Mouse (Mus musculus): ENCODE measurements around the gene Kif2a. TPM values are rescaled to one million over a fixed set of nuclear protein-coding genes. Genes with fewer than 3 reads are reported as not detected.
A peak's percentile ranks its signal among the peaks of the same experiment; 100 is the strongest.

The Kif2a gene
- total RNA-seq (2021): 100 to 1,000 TPM; 100 to 106 TPM
- long read RNA-seq, experiment 1, full-length matches to known transcripts: 14 of 34 reads
- long read RNA-seq, experiment 1, partial matches to known transcripts: 11 of 34 reads
- long read RNA-seq, experiment 1, other reads (novel, unspliced or antisense): 9 of 34 reads
- long read RNA-seq, experiment 2, transcript Kif2a-206 (21 exons, 2,570 nt): major isoform, 5 of 11 reads
- long read RNA-seq, experiment 2, partial matches to known transcripts: 0 of 11 reads
- long read RNA-seq, experiment 2, other reads (novel, unspliced or antisense): 6 of 11 reads

DNA sequence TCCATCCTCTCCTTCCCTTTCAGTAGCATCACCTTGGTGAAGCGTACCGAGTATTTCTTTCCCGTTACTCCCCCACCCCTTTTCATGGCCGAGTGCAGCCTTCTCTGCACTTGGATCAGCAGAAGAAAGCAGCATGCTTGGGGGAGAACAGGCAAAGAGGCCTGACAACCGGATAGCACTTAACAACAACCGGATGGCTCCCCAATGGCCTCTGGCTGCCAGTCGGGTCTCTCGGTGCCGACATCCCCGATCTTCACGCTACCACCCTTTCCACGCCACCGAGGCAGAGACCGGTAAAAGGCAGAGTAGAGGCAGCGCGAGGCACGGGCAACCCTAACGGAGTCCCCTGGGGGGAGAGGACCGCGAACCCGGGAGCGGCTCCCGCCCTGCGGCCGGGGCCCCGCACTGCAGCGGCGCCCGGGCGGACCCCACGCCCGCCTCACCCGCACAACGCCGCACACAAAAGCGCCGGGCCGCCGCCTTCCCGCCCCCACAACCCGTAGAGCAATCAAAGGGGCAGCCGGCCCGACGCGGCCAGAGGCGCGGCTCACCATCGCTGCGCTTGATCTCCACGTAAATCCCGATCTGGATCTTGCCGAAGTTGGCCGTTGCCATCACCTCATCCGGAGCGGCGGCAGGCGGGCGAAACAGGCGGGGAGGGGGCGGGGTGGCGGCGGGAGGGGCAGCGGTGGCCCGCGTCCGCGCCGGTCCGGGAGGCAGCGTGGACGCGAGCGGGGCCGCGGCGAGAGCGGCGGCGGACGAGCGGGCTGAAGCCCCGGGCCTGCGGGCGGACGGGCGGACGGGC is at the start of gene Kif2a:
Kif2a (minus strand) TSS at position 666 of the 805 bp plus-strand sequence.
- DNase-seq (ENCODE audit: low spot score in 2 of 2): peak; percentile 32 to 50

DNA sequence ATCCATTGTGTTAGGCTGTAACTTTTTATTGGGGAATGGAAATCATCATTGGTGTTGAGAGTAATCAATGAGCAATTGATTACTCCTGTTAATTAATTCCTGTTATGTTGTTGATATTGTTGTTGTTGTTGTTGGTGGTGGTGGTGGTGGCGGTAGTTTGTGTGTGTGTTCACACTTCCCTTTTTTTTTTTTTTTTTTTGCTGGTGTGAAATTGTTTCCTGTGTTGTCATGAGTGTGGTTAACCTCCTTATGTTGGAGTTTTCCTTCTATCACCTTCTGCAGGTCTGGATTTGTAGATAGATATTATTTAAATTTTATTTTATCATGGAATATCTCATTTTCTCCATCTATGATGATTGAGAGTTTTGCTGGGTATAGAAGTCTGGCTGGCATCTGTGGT is 47.1 kb upstream of the Kif2a start:
- DNase-seq (ENCODE audit: low spot score in 2 of 2): no peak

DNA sequence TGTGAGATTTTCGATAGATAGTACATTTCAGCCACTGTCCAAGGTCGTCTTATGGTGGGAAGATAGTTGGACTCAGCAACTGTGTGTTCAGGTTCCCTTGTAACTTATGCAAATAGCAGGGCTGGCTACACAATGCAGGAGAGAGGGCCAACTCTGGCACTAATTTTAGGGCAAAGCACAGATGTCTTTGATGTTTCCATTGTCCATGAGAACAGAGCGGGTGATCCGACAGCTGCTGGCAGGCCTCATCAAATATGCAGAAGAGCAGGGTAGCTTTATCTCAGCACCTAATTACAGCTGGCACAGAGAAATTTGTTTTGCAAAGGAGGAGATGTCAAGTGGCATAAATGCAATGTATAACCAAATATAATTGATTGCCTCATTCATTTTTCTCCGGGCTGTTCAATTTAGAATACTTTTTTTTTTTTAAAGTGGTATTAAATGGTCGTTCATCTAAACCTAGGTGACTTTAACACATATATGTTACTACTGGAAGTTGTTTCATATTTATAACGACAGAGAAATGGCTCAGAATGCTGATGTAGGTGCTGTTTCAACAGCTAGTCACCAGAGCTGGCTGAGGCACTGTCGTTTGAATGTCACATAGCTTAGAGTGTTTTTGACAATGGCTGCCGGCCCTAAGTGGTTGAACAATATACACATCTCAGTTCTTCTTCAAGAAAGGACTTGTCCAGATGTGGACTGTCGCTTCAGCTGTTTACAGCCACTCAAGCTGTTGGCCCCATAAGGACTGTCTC is 43.4 kb upstream of the Kif2a start:
- DNase-seq (ENCODE audit: low spot score in 2 of 2): no peak

DNA sequence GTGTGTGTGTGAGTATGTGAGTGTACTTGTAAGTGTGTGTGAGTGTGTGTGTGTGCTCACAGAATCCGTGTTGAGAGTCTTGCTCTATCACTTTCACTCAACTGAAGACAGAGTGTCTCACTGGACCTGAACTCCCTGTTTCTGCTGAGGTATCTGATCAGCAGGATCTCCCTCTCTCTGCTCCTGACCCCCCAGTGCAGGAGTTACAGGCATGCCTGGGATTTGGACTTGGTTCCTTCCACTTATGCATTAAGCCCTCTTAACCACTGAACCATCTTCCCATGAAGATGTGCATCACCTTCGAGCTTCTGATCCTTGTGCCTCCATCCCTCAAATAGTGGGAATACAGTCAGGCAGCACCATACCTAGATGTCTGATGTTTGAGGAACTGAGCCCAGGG is 42.3 kb upstream of the Kif2a start:
- DNase-seq (ENCODE audit: low spot score in 2 of 2): no peak

DNA sequence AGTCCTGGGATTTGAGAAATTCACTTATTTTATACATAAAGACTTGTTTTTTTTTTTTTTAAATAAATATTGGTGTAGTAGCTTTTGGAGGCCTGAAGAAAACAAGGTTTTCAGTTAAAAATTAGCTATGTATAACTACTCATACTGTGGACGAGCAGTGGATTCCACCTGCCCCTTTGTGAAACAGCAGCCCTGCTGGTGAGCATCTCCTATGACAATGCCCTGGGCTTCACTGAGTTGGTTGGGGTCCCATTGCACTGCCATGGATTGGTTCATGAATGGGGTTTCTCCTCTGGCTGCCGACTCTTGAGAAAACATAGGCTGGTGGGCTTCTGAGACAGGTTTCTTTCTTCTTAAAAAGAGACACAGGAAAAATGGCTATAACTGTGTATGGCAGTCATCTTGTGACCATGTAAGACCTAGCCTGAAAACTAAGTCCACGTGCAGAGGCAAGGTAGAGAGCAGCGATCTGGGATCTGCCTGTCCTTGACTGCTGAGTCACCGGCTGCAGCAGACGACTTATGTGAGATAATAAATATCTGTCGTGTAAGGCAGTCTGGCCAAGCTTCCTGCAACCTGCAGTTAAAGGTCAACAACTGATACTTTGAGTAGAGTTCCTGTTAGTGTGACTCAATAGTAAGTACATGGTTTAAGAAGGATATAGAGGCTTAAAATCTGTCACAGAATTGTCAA is 41.3 kb upstream of the Kif2a start:
- no peak for DNase-seq (ENCODE audit: low spot score in 2 of 2)

DNA sequence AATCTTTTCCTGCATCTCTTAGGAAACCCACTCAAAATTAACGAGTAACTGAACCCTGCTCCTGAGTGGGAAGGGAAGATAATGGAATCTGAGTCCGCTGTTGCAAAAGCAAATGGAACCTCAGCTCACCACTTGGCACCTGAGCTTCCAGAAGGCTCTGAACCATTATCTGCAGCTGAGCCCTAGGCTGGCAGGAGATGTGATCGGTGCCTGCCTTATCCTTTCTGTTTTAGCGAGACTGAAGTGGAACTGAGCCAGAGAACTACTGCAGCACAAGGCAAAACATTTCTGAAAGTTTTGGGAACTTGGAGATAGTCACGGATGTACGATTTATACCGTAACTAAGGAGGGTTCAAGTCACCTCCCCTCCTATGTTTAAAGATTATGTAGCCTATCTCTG is 38.2 kb upstream of the Kif2a start:
- DNase-seq (ENCODE audit: low spot score in 2 of 2): no peak

DNA sequence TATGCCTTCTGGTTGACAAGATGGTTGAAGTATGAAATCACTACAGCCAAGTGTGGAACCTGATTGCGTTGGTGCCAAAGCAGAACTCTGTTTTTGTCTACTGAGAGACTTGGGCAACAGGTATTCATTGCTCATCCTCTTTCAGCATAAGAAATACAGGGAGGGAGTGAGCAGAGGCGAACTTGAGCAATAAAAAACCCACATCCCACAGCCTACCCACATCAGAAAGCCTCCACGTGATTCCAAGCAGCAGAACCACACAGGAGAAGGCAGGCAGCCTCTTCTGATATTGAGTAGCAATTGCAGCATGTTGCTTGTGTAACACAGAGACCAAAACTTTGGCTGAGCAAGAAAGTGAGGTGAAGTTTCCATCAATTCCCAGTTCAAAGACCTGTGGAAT is 37.5 kb upstream of the Kif2a start:
- no peak for DNase-seq (ENCODE audit: low spot score in 2 of 2)

DNA sequence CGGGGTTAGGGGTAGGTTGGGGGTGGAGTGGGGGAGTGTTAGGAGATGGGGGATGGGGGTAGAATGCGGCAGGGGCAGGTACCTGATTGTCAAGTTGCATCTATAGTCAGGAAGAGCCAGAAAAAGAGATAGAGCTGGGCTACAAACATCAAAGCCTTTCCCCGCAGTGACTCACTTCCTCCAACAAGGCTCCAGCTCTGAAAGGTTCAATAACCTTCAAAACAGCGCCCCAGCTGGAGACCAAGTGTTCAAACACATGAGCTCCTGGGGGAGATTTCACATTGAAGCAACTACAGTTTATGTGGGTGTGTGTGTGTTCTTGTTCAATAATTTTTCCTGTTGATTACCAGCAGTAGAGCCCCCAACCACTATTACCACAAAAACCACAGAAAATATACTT is 34.4 kb upstream of the Kif2a start:
- DNase-seq (ENCODE audit: low spot score in 2 of 2): no peak

DNA sequence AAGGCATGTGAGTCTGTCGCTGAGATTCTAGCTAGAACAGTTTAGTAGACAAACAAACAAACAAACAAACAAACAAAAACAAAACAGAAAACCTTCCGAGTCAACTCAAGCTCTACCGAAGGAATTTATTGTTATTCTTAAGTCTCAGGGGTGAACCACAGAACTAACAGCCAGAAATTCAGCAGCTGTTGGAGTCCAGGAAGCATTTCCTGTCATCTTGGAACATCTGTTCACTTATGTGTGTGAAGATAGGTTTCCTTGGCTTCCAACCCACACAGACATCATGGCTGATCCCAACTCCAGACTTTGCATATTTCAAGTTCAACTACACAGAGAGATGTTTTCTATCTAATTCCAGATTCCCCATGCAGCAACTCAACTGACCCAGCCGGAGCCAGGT is 32.6 kb upstream of the Kif2a start:
- no peak for DNase-seq (ENCODE audit: low spot score in 2 of 2)

DNA sequence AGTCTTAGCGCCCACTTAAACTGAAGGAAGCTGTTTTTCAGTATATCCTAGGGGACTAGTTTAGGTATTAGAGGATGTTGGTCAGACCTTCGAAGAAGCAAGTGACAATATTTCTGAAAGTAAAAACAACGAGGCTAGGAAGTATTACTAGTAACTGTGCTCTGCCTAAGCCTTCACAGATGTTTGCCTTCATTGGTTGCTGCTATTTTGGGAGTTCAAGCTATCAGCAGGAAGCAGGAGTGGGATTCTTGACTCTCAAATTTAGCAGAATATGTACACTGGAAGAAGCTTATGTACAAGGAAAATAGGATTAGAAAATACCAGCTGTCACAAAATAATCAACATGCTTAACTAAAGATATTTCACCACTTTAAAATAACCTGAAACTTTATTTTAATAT is 29.4 kb upstream of the Kif2a start:
- DNase-seq (ENCODE audit: low spot score in 2 of 2): no peak

DNA sequence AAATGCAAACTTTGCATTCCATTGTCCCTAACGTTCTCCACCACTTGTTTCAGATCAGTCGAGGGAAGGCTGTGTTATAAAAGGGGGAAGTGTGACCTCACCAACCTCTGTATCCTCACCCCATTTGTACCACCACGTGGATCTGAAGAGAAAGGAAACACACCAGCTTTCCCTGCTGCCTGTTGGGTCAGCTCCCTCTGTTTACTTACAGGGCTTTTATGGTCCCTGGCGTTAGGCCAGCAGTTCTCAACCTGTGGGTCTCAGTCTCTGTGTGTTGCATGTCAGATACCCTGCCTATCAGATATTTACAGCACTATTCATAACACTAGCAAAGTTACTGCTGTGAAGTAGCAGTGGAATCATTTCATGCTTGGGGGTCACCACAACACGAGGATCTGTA is 22.3 kb upstream of the Kif2a start:
- DNase-seq (ENCODE audit: low spot score in 2 of 2): no peak

DNA sequence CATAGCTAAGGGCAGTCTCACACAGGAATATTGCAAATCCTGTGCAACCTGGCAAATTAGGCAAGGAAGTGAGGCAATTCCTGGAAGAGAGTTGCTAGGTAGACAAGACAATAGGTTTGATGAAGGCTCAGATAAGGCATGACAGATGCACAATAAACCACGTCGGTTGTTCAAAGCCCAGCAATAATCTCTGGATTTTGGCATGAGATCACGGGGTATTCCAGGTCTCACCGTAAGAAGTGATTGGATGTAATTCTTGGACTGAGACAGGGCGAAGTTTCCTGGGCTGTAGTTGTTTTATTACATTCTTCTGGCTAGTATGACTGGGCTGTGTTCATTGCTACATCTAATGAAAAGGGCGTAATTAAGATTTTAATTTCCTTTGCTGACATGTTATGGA is 20.6 kb upstream of the Kif2a start:
- DNase-seq (ENCODE audit: low spot score in 2 of 2): no peak

DNA sequence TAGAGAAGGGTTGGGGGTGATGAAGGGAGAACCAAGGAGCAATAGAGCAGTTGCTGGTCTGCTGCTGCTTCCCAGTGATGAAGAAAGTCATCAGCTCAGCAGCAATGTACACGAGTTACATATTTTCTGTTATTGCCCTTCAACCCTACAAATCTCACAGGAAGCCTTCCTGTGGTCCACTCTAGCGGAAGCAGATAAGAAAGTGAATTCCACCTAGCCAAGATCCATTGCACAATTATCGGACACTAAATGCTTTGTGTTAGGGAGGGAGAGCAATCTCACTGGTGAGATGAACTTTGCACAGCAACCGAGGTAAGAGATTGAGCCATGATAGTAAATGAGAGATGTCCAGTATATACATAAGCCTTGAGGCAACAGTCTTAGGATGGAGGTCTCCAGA is 17.6 kb upstream of the Kif2a start:
- no peak for DNase-seq (ENCODE audit: low spot score in 2 of 2)

DNA sequence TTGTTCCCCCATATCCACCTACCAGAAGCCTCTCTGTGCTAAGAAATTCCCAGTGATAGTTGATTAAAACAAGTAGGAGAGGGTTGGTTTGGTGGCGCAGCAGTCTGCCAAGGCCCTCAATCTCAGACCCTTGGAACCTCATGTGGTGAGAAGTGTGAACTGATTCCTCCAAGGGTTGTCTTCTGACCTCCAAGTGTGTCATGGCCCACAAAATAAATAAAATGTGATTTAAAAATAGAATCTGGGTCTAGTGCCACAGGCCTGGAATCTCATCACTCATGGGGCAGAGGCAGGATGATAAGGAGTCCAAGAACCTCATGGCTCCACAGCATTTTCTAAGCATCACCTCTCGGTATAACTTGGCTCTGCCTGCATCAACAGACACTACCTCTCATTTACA is 16.4 kb upstream of the Kif2a start:
- DNase-seq (ENCODE audit: low spot score in 2 of 2): no peak

DNA sequence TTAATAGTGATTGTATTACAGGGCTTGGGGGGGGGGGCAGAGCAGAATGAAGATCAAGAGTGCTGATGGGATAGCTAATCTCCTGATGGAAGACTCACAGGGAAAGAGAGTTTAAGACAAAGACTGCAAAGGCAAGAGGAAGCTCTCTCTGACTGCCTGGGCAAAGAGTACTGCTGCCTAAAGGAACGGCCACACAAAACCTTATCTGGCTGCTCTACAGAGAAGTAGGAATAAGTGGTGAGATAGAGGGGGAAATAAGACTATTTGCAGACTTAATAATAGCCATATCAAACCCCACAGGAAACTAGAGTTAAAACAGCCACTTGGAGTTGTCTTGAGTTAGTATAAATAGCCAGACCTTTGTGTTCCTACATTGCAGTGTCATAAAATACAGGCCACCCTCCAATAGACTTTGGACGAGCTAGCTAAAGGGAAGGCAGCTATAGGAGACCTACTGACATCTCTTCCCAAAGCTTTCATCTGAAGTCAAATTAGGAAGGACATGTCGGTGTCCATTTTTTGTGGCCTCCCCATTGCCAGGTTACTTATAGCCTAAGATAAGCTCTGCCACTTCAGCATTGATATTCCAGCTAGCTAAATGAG is 13.7 kb upstream of the Kif2a start:
- no peak for DNase-seq (ENCODE audit: low spot score in 2 of 2)

DNA sequence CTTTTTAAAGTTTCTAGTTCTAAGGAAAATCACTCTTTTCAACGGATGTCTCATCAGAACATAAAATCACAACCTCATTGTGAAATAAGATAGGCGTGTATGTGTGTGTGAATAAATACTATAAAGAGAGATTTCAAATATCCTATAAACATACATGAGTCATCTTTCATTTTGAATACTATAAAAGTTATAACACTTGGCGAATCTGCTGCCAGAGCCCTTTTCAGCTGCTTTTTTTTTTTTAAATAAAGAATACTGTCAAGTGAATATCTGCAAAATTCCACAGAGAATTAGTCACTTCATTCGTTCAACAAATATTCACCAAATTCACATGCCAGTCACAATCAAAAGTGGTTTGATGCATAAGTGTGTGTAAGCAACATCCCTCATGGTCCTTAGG is 13.2 kb upstream of the Kif2a start:
- DNase-seq (ENCODE audit: low spot score in 2 of 2): no peak

DNA sequence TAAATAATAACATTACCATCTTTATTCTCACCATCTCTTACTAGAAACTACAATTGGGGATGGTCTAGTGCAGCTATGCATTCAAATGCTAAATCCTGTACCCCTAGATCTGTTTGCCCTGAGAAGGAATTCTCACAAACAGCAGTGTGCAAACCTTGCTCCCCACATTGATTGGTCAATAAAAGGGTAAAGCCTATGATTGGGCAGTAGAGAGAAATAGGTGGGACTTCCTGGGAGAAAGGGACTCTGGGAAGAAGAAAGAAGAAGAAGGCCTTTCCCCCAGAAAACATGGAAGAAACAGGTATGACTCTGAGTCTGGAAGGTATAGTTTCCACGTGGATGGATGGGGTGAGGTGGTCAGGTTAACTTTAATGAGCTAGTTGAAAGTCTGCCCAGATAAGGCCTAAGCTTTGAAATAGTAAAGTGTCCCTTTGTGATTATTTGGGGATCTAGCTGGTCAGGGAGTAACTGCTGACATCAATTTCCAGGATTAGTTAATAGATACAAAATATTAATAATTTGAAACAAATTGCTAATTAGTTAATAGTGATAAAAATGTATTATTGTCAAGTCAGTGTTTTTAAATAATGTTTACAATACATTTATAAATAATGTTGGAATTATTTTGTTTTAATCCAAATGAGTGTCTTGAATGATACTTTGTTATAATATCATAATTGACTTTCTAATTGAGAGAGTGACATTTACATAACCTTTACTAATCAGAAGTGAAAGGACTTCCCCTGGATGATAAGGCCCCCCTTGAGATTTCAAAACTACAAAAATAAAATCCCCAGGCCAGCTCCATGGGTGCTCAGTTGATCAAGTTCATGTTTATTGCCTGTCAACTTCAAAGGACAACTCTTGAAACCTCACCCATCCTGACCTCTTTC is 12.3 kb upstream of the Kif2a start:
- DNase-seq (ENCODE audit: low spot score in 2 of 2): no peak

DNA sequence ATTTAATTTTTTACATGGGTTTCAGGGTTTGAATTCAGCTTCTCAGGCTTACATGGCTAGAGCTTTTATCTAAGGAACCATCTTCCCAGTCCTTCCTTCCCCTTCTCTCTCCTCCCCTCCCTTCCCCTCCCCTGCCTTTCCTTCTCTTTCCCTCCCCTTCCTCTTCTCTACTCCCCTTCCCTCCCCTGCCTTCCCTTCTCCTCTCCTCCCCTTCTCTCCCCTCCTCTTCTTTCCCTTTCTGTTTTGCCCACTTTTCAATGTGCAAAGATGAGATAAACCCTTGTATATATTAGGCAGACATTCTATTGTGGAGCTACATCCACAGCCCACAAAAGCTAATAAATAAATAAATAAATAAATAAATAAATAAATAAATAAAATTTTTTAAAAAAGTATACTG is 9.3 kb upstream of the Kif2a start:
- no peak for DNase-seq (ENCODE audit: low spot score in 2 of 2)

DNA sequence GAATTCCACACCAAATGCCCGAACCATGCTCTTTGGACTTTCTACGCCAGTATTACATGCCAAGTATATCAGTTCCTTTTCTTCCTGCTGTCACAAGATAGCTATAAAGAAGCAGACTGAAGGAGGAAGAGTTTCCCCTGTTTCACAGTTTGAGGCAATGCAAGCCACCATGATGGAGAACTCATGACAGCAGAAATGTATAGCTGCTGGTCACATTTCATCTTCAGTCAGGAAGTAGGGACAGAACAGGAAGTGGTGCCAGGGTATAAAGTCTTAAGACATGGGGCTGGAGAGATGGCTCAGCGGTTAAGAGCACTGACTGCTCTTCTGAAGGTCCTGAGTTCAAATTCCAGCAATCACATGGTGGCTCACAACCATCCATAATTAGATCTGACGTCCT is 5.3 kb upstream of the Kif2a start:
- no peak for DNase-seq (ENCODE audit: low spot score in 2 of 2)

DNA sequence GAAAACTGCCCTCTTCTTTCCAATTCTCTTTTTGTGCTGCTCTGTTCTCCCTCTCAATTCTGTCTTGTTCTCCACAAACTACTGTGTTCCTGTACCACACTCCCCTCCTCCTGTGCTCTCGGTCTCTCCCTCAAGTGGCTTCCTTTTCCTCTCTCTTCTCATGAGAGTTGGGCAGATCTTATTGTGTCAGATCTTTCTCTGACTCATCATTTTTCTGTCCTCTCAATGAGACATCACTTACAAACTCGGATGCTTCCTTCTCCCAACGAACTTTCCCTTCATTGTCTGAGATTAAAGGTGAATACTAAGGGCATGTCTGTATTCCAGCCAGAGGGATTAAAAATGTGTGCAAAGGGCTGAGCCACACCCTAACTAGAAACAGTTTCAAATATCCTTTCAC is 3.7 kb upstream of the Kif2a start:
- DNase-seq (ENCODE audit: low spot score in 2 of 2): no peak

Measured in left cerebral cortex, adult 18-20 months (tissue).